Comparison of ENCODE assay signal across 7 mouse cellular contexts in the genomic region with DNA sequence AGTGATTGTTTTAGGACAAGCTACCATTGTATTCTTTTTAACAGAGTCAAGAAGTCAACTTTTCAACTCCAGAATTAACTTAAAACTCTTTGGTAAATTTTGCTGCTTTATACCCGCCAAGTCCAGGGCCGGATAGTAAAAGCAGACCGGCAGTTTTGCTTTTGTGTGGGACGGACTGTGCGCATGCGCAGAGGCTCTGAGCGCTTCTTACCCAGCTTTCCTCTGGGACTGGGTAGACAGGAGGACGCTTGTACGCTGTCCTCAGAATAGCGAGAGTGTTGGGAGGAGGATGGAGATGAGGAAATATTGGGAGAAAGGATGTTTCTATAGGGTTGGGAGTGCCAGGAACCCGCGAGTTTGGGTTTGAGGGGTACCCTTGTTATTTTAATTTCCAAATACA.
DNase-seq lines count a peak whose midpoint lies in the region; ATAC-seq and TF ChIP-seq lines count a peak whose summit lies in the region.

No protein-coding gene starts in this region.

- 0 out of 2 replicates have a peak overlapping the region, but pooled peaks have one; percentile 14 for H3K4me3 ChIP-seq in forebrain, embryonic 11.5 days (ENCODE audit: low read depth, low read length)
- H3K4me3 ChIP-seq in heart, embryonic 15.5 days = peak overlapping the region; percentile 4
- no peak overlapping the region for H3K4me3 ChIP-seq in liver, adult 2 months (ENCODE audit: insufficient read depth, low read depth, low read length)
- H3K4me3 ChIP-seq in stomach, embryonic 14.5 days (ENCODE audit: low read depth, low read length) = no peak overlapping the region

- no peaks in the 10 kb centered on the region for H3K9me3 ChIP-seq in forebrain, embryonic 11.5 days (ENCODE audit: control insufficient read depth, low read length)
- H3K9me3 ChIP-seq in heart, embryonic 15.5 days (replicated peaks) = no peaks in the 10 kb centered on the region
- no peaks in the 10 kb centered on the region for H3K9me3 ChIP-seq in stomach, embryonic 14.5 days (ENCODE audit: control insufficient read depth, low read depth, low read length)

- H3K9ac ChIP-seq in forebrain, embryonic 11.5 days (ENCODE audit: low read length) = peak overlapping the region; percentile 43
- H3K9ac ChIP-seq in heart, embryonic 15.5 days = peak overlapping the region; percentile 40; the same call in 1 of the 2 replicates
- no peak overlapping the region; the same call in 1 of the 2 replicates for H3K9ac ChIP-seq in liver, adult 2 months (ENCODE audit: low read depth, low read length)
- no peak overlapping the region for H3K9ac ChIP-seq in stomach, embryonic 14.5 days (replicated peaks; ENCODE audit: low read depth, low read length)

- peak; percentile 61; the same call in 1 of the 2 replicates for ATAC-seq in forebrain, embryonic 11.5 days (replicated peaks; ENCODE audit: low FRiP score)
- ATAC-seq in heart, embryonic 15.5 days (replicated peaks; ENCODE audit: insufficient number of reproducible peaks, insufficient read depth, low FRiP score, low read depth) = no peak
- no peak; the same call in 1 of the 2 replicates for ATAC-seq in stomach, embryonic 14.5 days (ENCODE audit: insufficient number of reproducible peaks, insufficient read depth, low FRiP score, low read depth)

- H3K27ac ChIP-seq in forebrain, embryonic 11.5 days (ENCODE audit: low read depth, low read length) = no peak overlapping the region
- peak overlapping the region; percentile 74; the same call in 1 of the 2 replicates for H3K27ac ChIP-seq in heart, embryonic 15.5 days
- peak overlapping the region; percentile 67 for H3K27ac ChIP-seq in liver, adult 2 months (replicated peaks; ENCODE audit: insufficient read depth, low read depth, low read length)
- H3K27ac ChIP-seq in stomach, embryonic 14.5 days (ENCODE audit: low read length) = no peak overlapping the region

- peaks cover 30% of the 10 kb centered on the region for H3K27me3 ChIP-seq in forebrain, embryonic 11.5 days (ENCODE audit: control insufficient read depth, insufficient read depth, low read length)
- H3K27me3 ChIP-seq in heart, embryonic 15.5 days = peaks cover 18% of the 10 kb centered on the region; the same call in 1 of the 2 replicates
- no peaks in the 10 kb centered on the region for H3K27me3 ChIP-seq in liver, adult 2 months (ENCODE audit: control insufficient read depth, insufficient read depth, low read length)
- H3K27me3 ChIP-seq in stomach, embryonic 14.5 days (ENCODE audit: control insufficient read depth, insufficient read depth, low read length) = no peaks in the 10 kb centered on the region

- peak overlapping the region; percentile 52 for H3K4me2 ChIP-seq in forebrain, embryonic 11.5 days (ENCODE audit: low read depth, low read length, severe bottlenecking)
- H3K4me2 ChIP-seq in heart, embryonic 15.5 days = peak overlapping the region; percentile 54
- H3K4me2 ChIP-seq in stomach, embryonic 14.5 days (replicated peaks; ENCODE audit: low read depth, low read length) = peak overlapping the region; percentile 19

- WGBS in forebrain, embryonic 11.5 days = 9% methylated on average over 12 of the region's 12 CpGs
- WGBS in heart, embryonic 15.5 days = 36% methylated on average over 12 of the region's 12 CpGs
- WGBS in liver, adult 2 months = 42% methylated on average over 12 of the region's 12 CpGs
- 36% methylated on average over 12 of the region's 12 CpGs for WGBS in stomach, embryonic 14.5 days

- peak; percentile 31 for DNase-seq in c-Kit-positive CD71-positive TER-119-negative erythroid progenitor cells, embryonic 14.5 days (ENCODE audit: low read depth)
- DNase-seq in forebrain, embryonic 11.5 days (ENCODE audit: low spot score) = peak; percentile 87
- peak; percentile 85 for DNase-seq in kidney, postnatal 14 days
- DNase-seq in liver, adult 2 months (ENCODE audit: extremely low read depth, low read depth, low spot score) = peak; percentile 55
- DNase-seq in naive thymus-derived CD4-positive, alpha-beta T cell, adult 2 months (ENCODE audit: low read depth) = peak; percentile 73

- peaks cover 8% of the 10 kb centered on the region; the same call in 1 of the 2 replicates for H3K4me1 ChIP-seq in forebrain, embryonic 11.5 days (replicated peaks; ENCODE audit: control insufficient read depth, insufficient read depth, low read length)
- H3K4me1 ChIP-seq in heart, embryonic 15.5 days (replicated peaks) = peaks cover 33% of the 10 kb centered on the region
- H3K4me1 ChIP-seq in liver, adult 2 months (ENCODE audit: control insufficient read depth, insufficient read depth, low read length) = peaks cover 4% of the 10 kb centered on the region; the same call in 1 of the 2 replicates
- H3K4me1 ChIP-seq in stomach, embryonic 14.5 days (ENCODE audit: control insufficient read depth, insufficient read depth, low read length) = peaks cover 16% of the 10 kb centered on the region

- H3K79me2 ChIP-seq in liver, adult 2 months (ENCODE audit: control insufficient read depth, insufficient read depth, low read length) = no peaks in the 10 kb centered on the region

- TF ChIP-seq POLR2A in liver, adult 2 months (IDR thresholded peaks at IDR 0.05; ENCODE audit: extremely low read depth, insufficient read depth, low read length) = no peak

- H3K36me3 ChIP-seq in forebrain, embryonic 11.5 days (ENCODE audit: control insufficient read depth, insufficient read depth, low read length) = no peaks in the 10 kb centered on the region
- no peaks in the 10 kb centered on the region for H3K36me3 ChIP-seq in heart, embryonic 15.5 days
- H3K36me3 ChIP-seq in liver, adult 2 months (ENCODE audit: control insufficient read depth, insufficient read depth, low read length) = no peaks in the 10 kb centered on the region
- H3K36me3 ChIP-seq in stomach, embryonic 14.5 days (ENCODE audit: control insufficient read depth, insufficient read depth, low read length) = no peaks in the 10 kb centered on the region

- no peak for TF ChIP-seq CTCF in liver, adult 2 months (IDR thresholded peaks at IDR 0.05; ENCODE audit: low read depth, low read length)

Comparison
In these comparisons a context has a peak if more than half of its experiments do, and no peak if none do; other contexts are left out.
1. DNase-seq: peak in every context shown above with its lines; median percentile 87 in forebrain, embryonic 11.5 days; 85 in kidney, postnatal 14 days; 73 in naive thymus-derived CD4-positive, alpha-beta T cell, adult 2 months; 55 in liver, adult 2 months; 31 in c-Kit-positive CD71-positive TER-119-negative erythroid progenitor cells, embryonic 14.5 days.
2. H3K27ac ChIP-seq: peak in heart, embryonic 15.5 days (single experiment) and liver, adult 2 months (single experiment); none in forebrain, embryonic 11.5 days (single experiment) and stomach, embryonic 14.5 days (single experiment).
3. H3K4me3 ChIP-seq: peak in forebrain, embryonic 11.5 days (single experiment) and heart, embryonic 15.5 days (single experiment); none in liver, adult 2 months (single experiment) and stomach, embryonic 14.5 days (single experiment).
4. H3K9ac ChIP-seq: peak in forebrain, embryonic 11.5 days (single experiment) and heart, embryonic 15.5 days (single experiment); none in liver, adult 2 months (single experiment) and stomach, embryonic 14.5 days (single experiment).
5. Peak in every context shown above with its lines, with median percentiles within 50 percentile points of each other: H3K4me2 ChIP-seq.